Mouse (Mus musculus) lung, postnatal 0 days (tissue): ENCODE data around the gene Dek.

Experiments
- CTCF ChIP-seq: IDR thresholded peaks from 2 replicates; pipeline ENCODE4 v1.5.1; 2016; ENCODE audit warnings: antibody characterized with exemption, mild to moderate bottlenecking
- EP300 ChIP-seq: IDR thresholded peaks from 2 replicates; pipeline ENCODE4 v1.6.1; 2016; ENCODE audit warnings: antibody characterized with exemption, mild to moderate bottlenecking, control low read depth

GRCm38 (mm10) chr13:47104856-47105541, 1.0 kb downstream of the Dek start:
- TF ChIP-seq EP300: no peak
- no peak for TF ChIP-seq CTCF
